Mouse (Mus musculus) liver, embryonic 11.5 days (tissue): ENCODE data around the gene Tent5b. TPM values are rescaled to one million over a fixed set of nuclear protein-coding genes. Genes with fewer than 3 reads are reported as not detected.

Source experiments
- ATAC-seq: fragments of 200-750 bp; cut with Nextera tagmentation; replicated peaks from 2 replicates; pipeline ENCODE4 v1.8.0; 2017; ENCODE audit warnings: moderate number of reproducible peaks, mild to moderate bottlenecking, moderate TSS enrichment, moderate library complexity; ENCODE audit not compliant: low FRiP score
- DNase-seq: peaks from one replicate; pipeline ENCODE4 v3.0.0-alpha.2; 2017; ENCODE audit warnings: low spot score
- H3K27ac ChIP-seq: fragments of 300-500 bp; sonication (generic); 2 replicates; pipeline ENCODE4 v1.5.1; 2014; ENCODE audit warnings: mild to moderate bottlenecking, low read depth, low read length, control low read depth
- H3K27me3 ChIP-seq: fragments of 300-500 bp; sonication (generic); replicated peaks from 2 replicates; pipeline ENCODE4 v1.6.1; 2014; ENCODE audit warnings: low read length, mixed read lengths; ENCODE audit not compliant: control insufficient read depth, insufficient read depth
- H3K36me3 ChIP-seq: fragments of 300-500 bp; sonication (generic); 2 replicates; pipeline ENCODE4 v1.6.1; 2014; ENCODE audit warnings: mild to moderate bottlenecking, low read length, moderate library complexity, mixed read lengths; ENCODE audit not compliant: control insufficient read depth, insufficient read depth
- H3K4me1 ChIP-seq: fragments of 300-500 bp; sonication (generic); replicated peaks from 2 replicates; pipeline ENCODE4 v1.6.1; 2014; ENCODE audit warnings: low read length, mixed read lengths; ENCODE audit not compliant: control insufficient read depth, insufficient read depth
- H3K4me2 ChIP-seq: fragments of 300-500 bp; sonication (generic); 2 replicates; pipeline ENCODE4 v1.6.1; 2014; ENCODE audit warnings: mild to moderate bottlenecking, control low read depth, moderate library complexity
- H3K4me3 ChIP-seq: fragments of 300-500 bp; sonication (generic); 2 replicates; pipeline ENCODE4 v1.5.1; 2014; ENCODE audit warnings: low read depth, low read length, control low read depth
- H3K9ac ChIP-seq: fragments of 300-500 bp; sonication (generic); 2 replicates; pipeline ENCODE4 v1.6.1; 2014; ENCODE audit warnings: low read depth, low read length, control low read depth
- H3K9me3 ChIP-seq: fragments of 300-500 bp; sonication (generic); 2 replicates; pipeline ENCODE4 v1.6.1; 2016; ENCODE audit warnings: low read length, inconsistent platforms, mixed read lengths; ENCODE audit not compliant: control insufficient read depth
- WGBS: fragments of 180-500 bp; shearing (Covaris S2); extraction: QIAGEN DNeasy Blood & Tissue Kit; methylation state at CpG from one replicate; pipeline ENCODE4 v1.1.7; 2014; 5-methylcytosine and 5-hydroxymethylcytosine counted together
- polyA plus RNA-seq: library from polyadenylated mRNA; unstranded; fragments of >200 nt; fragmentation: Nextera tagmentation; extraction: Ambion mirVana; gene quantifications from 2 replicates; pipeline ENCODE4 v1.2.1, GENCODE M21; 2014

Tent5b gene
- polyA plus RNA-seq, 1 experiment from 2014 or later, result not detected

- H3K4me3 ChIP-seq, result no peak overlapping the region
- 27% methylated on average over 10 of the region's 10 CpGs for WGBS
- ATAC-seq, result 0 out of 2 replicates have a peak, but pooled peaks have one; percentile 38
- H3K27me3 ChIP-seq, result peaks cover 27% of the 10 kb centered on the region
- peaks cover 22% of the 10 kb centered on the region for H3K4me1 ChIP-seq
- H3K4me2 ChIP-seq, result no peak overlapping the region
- DNase-seq, result no peak
- no peaks in the 10 kb centered on the region for H3K9me3 ChIP-seq
- H3K27ac ChIP-seq, result no peak overlapping the region
- no peaks in the 10 kb centered on the region for H3K36me3 ChIP-seq
- no peak overlapping the region for H3K9ac ChIP-seq
Observed at GRCm38 (mm10) chr4:133491800-133492199, 11.9 kb downstream of the Tent5b start.

- H3K36me3 ChIP-seq, result no peaks in the 10 kb centered on the region
- peaks cover 29% of the 10 kb centered on the region for H3K4me1 ChIP-seq
- H3K27ac ChIP-seq, result no peak overlapping the region
- peak overlapping the region; percentile 67 for H3K4me2 ChIP-seq
- peaks cover 48% of the 10 kb centered on the region for H3K27me3 ChIP-seq
- H3K9me3 ChIP-seq, result no peaks in the 10 kb centered on the region
- no peak for ATAC-seq
- H3K9ac ChIP-seq, result no peak overlapping the region
- no peak for DNase-seq
- WGBS, result 11% methylated on average over 12 of the region's 12 CpGs
- H3K4me3 ChIP-seq, result peak overlapping the region; percentile 25; the same call in 1 of the 2 replicates
Observed at GRCm38 (mm10) chr4:133493895-133494294, 14.0 kb downstream of the Tent5b start.

- Histone ChIP-seq H3K4me1 (peaks cover 23% of the 10 kb centered on the region), H3K9me3 (no peaks in the 10 kb centered on the region), H3K4me3 (peak overlapping the region; percentile 25; the same call in 1 of the 2 replicates), H3K27me3 (peaks cover 53% of the 10 kb centered on the region), H3K36me3 (no peaks in the 10 kb centered on the region), H3K4me2 (peak overlapping the region; percentile 67), H3K9ac (no peak overlapping the region), H3K27ac (no peak overlapping the region)
- peak; percentile 56 for ATAC-seq
- DNase-seq, result peak; percentile 85
- under 1% methylated on average over 12 of the region's 12 CpGs for WGBS
Observed at GRCm38 (mm10) chr4:133494432-133494831, 14.5 kb downstream of the Tent5b start.

GRCm38 (mm10) chr4:133494867-133495266 is 14.9 kb downstream of the Tent5b start:
- Histone ChIP-seq H3K4me3 (no peak overlapping the region), H3K9ac (no peak overlapping the region), H3K36me3 (no peaks in the 10 kb centered on the region), H3K4me2 (no peak overlapping the region), H3K4me1 (peaks cover 22% of the 10 kb centered on the region), H3K9me3 (no peaks in the 10 kb centered on the region), H3K27ac (no peak overlapping the region), H3K27me3 (peaks cover 57% of the 10 kb centered on the region)
- ATAC-seq, result no peak
- WGBS, result 65% methylated on average over 4 of the region's 4 CpGs
- DNase-seq, result no peak

GRCm38 (mm10) chr4:133495711-133496110 is 15.8 kb downstream of the Tent5b start:
- H3K27ac ChIP-seq, result no peak overlapping the region
- DNase-seq (no peak), ATAC-seq (no peak)
- H3K9me3 ChIP-seq, result no peaks in the 10 kb centered on the region
- peaks cover 22% of the 10 kb centered on the region for H3K4me1 ChIP-seq
- H3K27me3 ChIP-seq, result peaks cover 66% of the 10 kb centered on the region
- 39% methylated on average over 7 of the region's 7 CpGs for WGBS
- no peak overlapping the region for H3K4me3 ChIP-seq
- no peak overlapping the region for H3K9ac ChIP-seq
- no peak overlapping the region for H3K4me2 ChIP-seq
- H3K36me3 ChIP-seq, result no peaks in the 10 kb centered on the region

GRCm38 (mm10) chr4:133496738-133497445 is 17.0 kb downstream of the Tent5b start:
- WGBS, result 26% methylated on average over 6 of the region's 6 CpGs

GRCm38 (mm10) chr4:133497461-133498159 is 17.7 kb downstream of the Tent5b start:
- Histone ChIP-seq H3K27me3 (peaks cover 85% of the 10 kb centered on the region), H3K27ac (no peak overlapping the region), H3K4me3 (peak overlapping the region; percentile 56), H3K4me1 (peaks cover 12% of the 10 kb centered on the region), H3K9me3 (no peaks in the 10 kb centered on the region), H3K36me3 (no peaks in the 10 kb centered on the region), H3K4me2 (peak overlapping the region; percentile 85), H3K9ac (no peak overlapping the region)
- 1% methylated on average over 65 of the region's 70 CpGs for WGBS
- no peak for ATAC-seq
- DNase-seq, result no peak

More at GRCm38 (mm10) chr4:133496738-133497445, 17.0 kb downstream of the Tent5b start:
- no peak overlapping the region for H3K4me2 ChIP-seq
- no peak overlapping the region for H3K9ac ChIP-seq
- H3K27me3 ChIP-seq, result peaks cover 78% of the 10 kb centered on the region
- H3K36me3 ChIP-seq, result no peaks in the 10 kb centered on the region
- no peak for ATAC-seq
- H3K4me3 ChIP-seq, result no peak overlapping the region
- no peaks in the 10 kb centered on the region for H3K9me3 ChIP-seq
- H3K27ac ChIP-seq, result no peak overlapping the region
- peaks cover 14% of the 10 kb centered on the region for H3K4me1 ChIP-seq
- DNase-seq, result no peak

- DNase-seq (no peak), ATAC-seq (peak; percentile 63; the same call in 1 of the 2 replicates)
- WGBS, result under 1% methylated on average over 52 of the region's 53 CpGs
- Histone ChIP-seq H3K4me3 (peak within 1 kb of the TSS; percentile 56), H3K36me3 (no peaks in the 10 kb centered on the region), H3K4me2 (peak within 1 kb of the TSS; percentile 85), H3K27me3 (peaks cover 88% of the 10 kb centered on the region), H3K9ac (no peak within 1 kb of the TSS), H3K4me1 (peaks cover 12% of the 10 kb centered on the region), H3K9me3 (no peaks in the 10 kb centered on the region), H3K27ac (no peak within 1 kb of the TSS)
Observed at GRCm38 (mm10) chr4:133498160-133498724, 18.3 kb downstream of the Tent5b start, which contains the start of gene Trnp1. Gene Trnp1 (minus strand): TSS chr4:133498550.
